Mouse (Mus musculus) embryo, embryonic 11 days (tissue): Measurements from ENCODE around the gene Ptpa.

Source experiments
- DNase-seq: peaks from one replicate; pipeline ENCODE4 v3.0.0-alpha.2; 2015

Ptpa gene

GRCm38 (mm10) chr2:30440211-30440700 is 24.4 kb downstream of the Ptpa start:
- DNase-seq: no peak

- DNase-seq: peak; percentile 95
These were observed 25.1 kb downstream of the Ptpa start for GRCm38 (mm10) chr2:30440701-30441517.

GRCm38 (mm10) chr2:30441518-30442497 is 26.0 kb downstream of the Ptpa start:
- peak; percentile 99 for DNase-seq

GRCm38 (mm10) chr2:30442498-30442890 is 26.7 kb downstream of the Ptpa start:
- no peak for DNase-seq

- DNase-seq: no peak
These were observed 27.4 kb downstream of the Ptpa start for GRCm38 (mm10) chr2:30443281-30443680.

- DNase-seq: no peak
These were observed 28.2 kb downstream of the Ptpa start for GRCm38 (mm10) chr2:30444006-30444405.

- no peak for DNase-seq
These were observed 28.6 kb downstream of the Ptpa start for GRCm38 (mm10) chr2:30444450-30444849.

- DNase-seq: peak; percentile 82
These were observed 29.5 kb downstream of the Ptpa start for GRCm38 (mm10) chr2:30445312-30445711.

GRCm38 (mm10) chr2:30446891-30447826 is 31.3 kb downstream of the Ptpa start:
- no peak for DNase-seq

GRCm38 (mm10) chr2:30448371-30448770 is 32.5 kb downstream of the Ptpa start:
- no peak for DNase-seq

GRCm38 (mm10) chr2:30450530-30450929 is 34.7 kb downstream of the Ptpa start:
- DNase-seq: no peak

- DNase-seq: no peak
These were observed 35.7 kb downstream of the Ptpa start for GRCm38 (mm10) chr2:30451525-30451924.

- DNase-seq: no peak
These were observed 37.7 kb downstream of the Ptpa start for GRCm38 (mm10) chr2:30453570-30453969.

- DNase-seq: no peak
These were observed 38.7 kb downstream of the Ptpa start for GRCm38 (mm10) chr2:30454587-30454986.

GRCm38 (mm10) chr2:30456104-30456980 is 40.5 kb downstream of the Ptpa start:
- DNase-seq: no peak

GRCm38 (mm10) chr2:30458349-30458748 is 42.5 kb downstream of the Ptpa start:
- DNase-seq: no peak

- DNase-seq: no peak
These were observed 43.4 kb downstream of the Ptpa start for GRCm38 (mm10) chr2:30459241-30459640.

GRCm38 (mm10) chr2:30463341-30463761 is 47.5 kb downstream of the Ptpa start:
- DNase-seq: no peak

- DNase-seq: peak; percentile 74
These were observed 48.1 kb downstream of the Ptpa start for GRCm38 (mm10) chr2:30463904-30464330.

- no peak for DNase-seq
These were observed 48.6 kb downstream of the Ptpa start for GRCm38 (mm10) chr2:30464411-30464810.

GRCm38 (mm10) chr2:30466787-30467186 is 50.9 kb downstream of the Ptpa start:
- DNase-seq: no peak
